Mouse (Mus musculus): ENCODE measurements around the gene Pdgfra. TPM values are rescaled to one million over a fixed set of nuclear protein-coding genes. Genes with fewer than 3 reads are reported as not detected.

Gene Pdgfra
- polyA plus RNA-seq, 1 experiment from 2014 or later: 7.5 TPM

- in situ Hi-C loops (cut with MboI; ENCODE audit: low pct_unique_long_range_greater_than_20kb): no loop called here
- no peak for DNase-seq (ENCODE audit: low read depth, low spot score)
- peaks cover 15% of the 10 kb centered on the region for H3K27me3 ChIP-seq
- no peak for ATAC-seq
- CTCF ChIA-PET: no interaction called here
- POLR2A ChIA-PET: no interaction called here
- TF ChIP-seq CTCF (IDR thresholded peaks at IDR 0.05): no peak
Observed at GRCm38 (mm10) chr5:75238928-75239777, 87.1 kb downstream of the Pdgfra start.

- H3K27me3 ChIP-seq: peaks cover 23% of the 10 kb centered on the region
- no peak for DNase-seq (ENCODE audit: low read depth, low spot score)
- no peak for TF ChIP-seq CTCF (IDR thresholded peaks at IDR 0.05)
- ATAC-seq: no peak
- ChIA-PET POLR2A (no interaction called here), CTCF (interaction anchor here (1.0 kb wide), 1 partner anchor 32 kb away, joined by 3 read pairs; no protein-coding TSS in a partner anchor)
- in situ Hi-C loops (cut with MboI; ENCODE audit: low pct_unique_long_range_greater_than_20kb): no loop called here
Observed at GRCm38 (mm10) chr5:75247070-75247740, 95.1 kb downstream of the Pdgfra start.

Other genes starting within 250 kb of the Pdgfra start
- 56.3 TPM for gene Chic2, start 107.5 kb upstream of the Pdgfra start, polyA plus RNA-seq (2021)
- gene Gsx2, start 76.7 kb upstream of the Pdgfra start, polyA plus RNA-seq (2021): not detected